Mouse (Mus musculus) erythroblast, adult 5-6 weeks (primary cell): Measurements from ENCODE around the gene Ddost. TPM values are rescaled to one million over a fixed set of nuclear protein-coding genes. Genes with fewer than 3 reads are reported as not detected.

Experiments used
- ATAC-seq: replicated peaks from 2 replicates; pipeline ENCODE4 v1.8.0; 2016; ENCODE audit warnings: moderate number of reproducible peaks, mild to moderate bottlenecking, moderate TSS enrichment, inconsistent platforms; ENCODE audit not compliant: poor library complexity, low FRiP score, severe bottlenecking
- total RNA-seq, 2 experiments: library from RNA; stranded (forward) in 1 of 2; stranded (reverse) in 1 of 2; fragments of 150-400 nt in 1 of 2; fragments of 200-764, 138-1000 nt in 1 of 2; gene quantifications; 2 replicates each; pipeline versions ENCODE4 v1.2.3 to v1.2.4; 2015 to 2017; ENCODE audit warnings: low replicate concordance in 2 of 2

Ddost gene
- 48.2 and 52.5 TPM in 2 replicates for total RNA-seq (2015; ENCODE audit: low replicate concordance)
- 27.2 and 36.8 TPM in 2 replicates for total RNA-seq (2017; ENCODE audit: low replicate concordance)

DNA sequence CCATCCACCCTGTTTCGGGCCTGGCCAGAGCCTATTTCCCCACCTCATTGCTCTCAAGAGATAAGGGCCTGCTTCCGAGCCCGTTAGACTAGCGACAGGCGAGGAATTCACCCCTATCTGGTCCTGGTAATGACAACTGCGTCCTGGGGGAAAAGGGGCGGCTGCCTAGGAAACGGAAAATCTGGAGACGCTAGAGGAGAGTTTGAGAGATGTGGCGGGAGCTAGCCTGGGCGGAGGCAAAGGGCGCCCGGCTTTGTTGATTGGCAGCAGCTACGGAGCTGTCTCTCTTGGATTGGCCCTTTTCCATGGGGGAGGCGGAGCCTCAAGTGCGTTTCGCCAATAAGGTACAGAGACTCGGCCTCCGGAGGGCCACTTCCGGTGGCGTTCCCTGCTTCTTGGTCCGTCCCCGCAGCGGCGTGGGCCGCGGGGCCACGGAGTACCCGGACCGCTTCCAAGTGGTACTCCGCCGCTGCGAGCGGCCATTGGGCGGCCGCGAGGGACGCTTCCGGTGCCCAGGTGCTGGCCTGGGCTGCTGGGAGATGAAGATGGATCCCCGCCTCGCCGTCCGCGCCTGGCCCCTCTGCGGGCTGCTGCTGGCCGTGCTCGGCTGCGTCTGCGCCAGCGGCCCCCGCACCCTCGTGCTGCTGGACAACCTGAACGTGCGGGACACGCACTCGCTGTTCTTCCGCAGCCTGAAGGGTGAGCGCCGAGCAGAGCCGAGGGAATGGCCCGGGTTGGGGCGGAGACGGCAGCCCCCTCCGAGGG lies at the start of gene Ddost:
Gene Ddost, plus strand, starts transcription at position 391 of the 765 bp plus-strand sequence.
- ATAC-seq: peak; percentile 96

DNA sequence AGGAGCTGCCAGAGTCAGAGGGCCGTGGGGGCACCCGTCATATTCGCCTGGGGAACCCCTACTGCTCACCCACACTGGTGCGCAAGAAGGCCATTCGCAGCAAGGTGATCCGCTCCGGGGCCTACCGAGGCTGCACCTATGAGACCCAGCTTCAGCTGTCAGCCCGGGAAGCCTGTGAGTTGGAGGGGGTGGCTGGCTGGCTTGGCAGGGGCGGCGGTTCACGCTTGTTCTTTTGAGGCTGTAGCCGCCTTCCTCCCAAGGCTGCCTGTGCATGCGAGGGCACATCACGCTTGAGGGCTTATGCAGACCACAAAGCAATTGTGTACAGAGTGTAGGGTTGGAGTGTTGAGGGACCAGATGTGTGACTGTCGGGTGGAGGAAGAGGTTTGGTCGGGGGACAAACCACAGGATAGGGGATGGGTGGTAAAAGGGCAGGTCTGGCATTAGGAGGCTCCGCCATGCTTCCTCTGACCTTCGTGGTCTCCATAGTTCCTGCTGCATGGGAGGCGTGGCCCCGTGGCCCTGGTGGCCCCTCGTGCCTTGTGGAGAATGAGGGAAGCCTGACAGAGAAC lies 47.3 kb upstream of the Ddost start:
- ATAC-seq: no peak

DNA sequence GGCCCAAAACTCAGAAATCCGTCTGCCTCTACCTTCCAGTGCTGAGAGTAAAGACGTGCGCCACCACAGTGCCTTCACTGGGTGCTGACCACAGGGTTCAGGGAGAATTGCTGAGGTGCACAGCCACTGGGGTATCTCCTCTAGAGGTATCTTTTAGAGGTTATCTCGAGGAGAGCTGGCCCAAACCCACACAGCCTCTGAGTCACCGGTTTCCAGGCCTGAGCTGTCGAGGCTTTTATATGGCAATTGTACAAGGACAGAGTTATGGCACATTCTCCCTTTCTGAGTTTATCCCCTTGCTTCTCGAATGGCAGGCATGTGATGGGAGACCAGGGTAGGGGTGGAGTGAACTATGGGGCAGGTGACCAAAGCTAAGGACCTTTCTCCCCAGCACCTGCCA lies 45.9 kb upstream of the Ddost start:
- ATAC-seq: no peak

DNA sequence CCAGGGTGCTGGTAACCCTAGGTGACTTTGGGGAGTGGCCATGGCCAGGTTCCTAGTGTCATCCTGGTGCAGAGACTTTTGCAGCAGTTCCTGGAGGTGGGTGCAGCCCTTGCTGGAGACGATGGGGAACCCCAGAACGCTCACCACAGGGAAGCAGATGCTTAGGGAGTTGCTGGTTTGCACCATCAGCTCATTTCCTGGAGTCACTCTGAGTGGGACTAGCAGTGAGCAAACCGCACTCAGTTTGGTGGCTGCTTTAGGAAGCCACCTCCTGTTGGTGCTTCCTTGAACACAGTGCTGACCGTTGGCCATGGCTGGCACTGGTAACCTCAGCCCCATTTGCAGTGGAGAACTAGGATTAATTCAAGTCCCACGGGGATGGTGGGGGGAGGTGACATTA lies 45.0 kb upstream of the Ddost start:
- no peak for ATAC-seq

DNA sequence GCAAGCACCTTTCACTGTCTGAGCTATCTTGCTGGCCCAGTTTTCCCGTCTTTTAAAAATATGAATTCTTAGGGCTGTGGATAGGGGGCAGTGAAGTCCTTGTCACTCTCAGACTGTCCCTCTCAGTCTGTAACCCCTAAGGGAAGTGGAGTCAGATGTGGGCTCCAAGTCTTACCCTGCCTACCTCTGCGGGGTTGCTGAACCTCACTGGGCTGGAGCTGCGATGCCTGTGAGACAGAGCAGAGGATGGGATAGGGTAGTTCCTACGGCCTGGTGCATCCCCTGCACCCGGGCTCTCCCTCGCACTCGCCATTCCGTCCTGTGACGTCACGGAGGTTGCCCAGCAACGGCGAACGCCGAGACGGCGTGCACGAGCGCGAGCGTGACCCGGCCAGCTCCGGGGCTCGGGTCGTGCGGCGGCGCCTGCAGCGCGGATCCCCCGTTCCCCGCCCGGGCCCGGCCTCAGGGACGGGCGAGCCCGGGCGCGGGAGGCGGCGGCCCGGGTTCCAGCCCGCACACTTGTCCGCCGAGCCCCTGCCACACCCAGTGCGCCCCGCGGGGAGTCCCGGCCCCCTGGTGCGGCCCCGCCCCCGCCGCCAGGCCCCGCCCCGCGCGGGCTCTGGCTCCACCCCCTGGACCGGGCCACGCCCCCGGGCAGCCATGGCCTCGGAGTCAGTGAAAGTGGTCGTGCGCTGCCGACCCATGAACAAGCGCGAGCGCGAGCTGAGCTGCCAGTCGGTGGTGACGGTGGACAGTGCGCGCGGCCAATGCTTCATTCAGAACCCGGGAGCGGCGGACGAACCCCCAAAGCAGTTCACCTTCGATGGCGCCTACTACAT lies 42.5 kb upstream of the Ddost start:
- peak; percentile 51 for ATAC-seq

DNA sequence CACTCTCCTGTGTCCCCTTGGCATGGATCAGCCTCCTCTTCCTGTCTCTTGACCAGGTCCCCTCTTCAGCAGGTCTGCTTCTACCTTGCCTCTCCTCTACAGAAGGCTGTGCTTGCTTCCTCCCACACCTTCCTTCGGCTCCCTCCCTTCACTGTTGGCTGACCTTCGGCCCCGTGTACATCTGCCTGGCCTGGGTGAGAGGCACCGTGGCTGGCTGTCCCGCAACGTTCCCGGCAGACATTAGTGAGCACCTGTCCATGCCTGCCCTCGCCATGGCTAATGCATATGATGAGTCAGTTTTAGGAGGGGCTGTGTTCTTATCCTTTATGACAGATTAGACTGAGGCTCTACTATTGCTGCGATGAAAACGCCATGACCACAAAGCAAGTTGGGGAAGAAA lies 36.7 kb upstream of the Ddost start:
- ATAC-seq: no peak

DNA sequence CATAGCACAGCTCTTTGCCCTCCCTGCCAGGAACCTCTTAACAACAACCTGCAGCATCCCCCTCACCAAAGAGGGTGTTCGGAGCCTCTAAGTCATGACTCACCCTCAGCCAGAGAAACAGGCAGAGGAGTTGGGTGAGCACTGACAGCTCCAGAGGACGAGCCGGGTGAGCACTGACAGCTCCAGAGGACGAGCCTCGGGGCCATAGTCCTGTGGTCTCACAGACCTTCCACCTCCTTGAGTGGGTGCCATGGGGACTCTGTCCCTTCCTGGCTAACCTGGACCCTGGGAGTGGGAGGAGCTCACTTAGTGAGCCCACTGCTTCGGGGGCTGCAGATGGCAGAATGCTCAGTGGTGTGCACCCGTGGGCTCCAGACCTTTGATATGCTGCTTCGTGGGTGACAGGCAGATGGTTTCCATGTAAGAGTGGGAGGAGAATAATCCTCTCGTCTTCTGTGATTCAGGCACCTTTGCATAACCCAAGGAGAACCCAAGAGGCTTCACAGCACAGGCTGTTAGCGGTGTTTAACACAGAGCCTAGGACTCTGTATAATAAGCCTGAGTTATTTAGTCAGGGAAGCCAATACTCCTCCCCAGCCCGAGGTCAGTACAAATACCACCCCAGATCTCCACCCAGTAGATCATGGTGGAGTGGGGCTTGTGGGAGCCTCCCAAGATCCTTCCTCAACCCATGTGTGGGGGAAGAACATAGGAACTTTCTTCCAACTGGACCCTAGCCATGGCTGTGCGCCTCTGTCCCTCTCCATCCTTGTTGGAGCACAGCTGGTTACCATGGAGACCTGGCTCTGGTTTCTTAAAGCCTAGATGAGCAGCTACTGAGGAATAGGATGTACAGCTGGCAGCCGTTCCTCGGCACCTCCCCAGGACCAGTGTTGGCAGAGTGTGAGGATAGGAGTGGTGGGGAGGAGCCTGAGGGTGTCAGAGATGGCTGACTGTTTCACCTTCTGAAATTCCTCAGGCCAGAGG lies 32.2 kb upstream of the Ddost start:
- no peak for ATAC-seq

DNA sequence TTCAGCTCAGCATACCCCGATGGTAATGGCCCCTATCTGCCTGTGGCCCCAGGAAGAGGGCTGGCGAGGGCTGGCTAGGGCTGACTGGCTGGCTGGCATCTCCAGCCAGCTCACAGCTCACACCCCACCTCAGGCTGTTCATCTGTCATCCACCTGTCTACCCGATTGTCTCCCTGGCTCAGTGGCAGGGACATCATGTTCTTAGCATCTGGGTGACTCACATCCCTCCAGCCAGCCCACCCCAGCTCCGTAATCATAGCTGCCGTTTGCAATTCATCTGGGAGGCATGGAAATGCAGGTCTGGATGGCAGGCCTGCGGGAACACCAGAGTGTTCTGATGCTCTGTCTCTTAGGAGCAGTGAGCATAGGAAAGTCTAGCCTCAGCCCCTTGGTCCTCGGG lies 26.2 kb upstream of the Ddost start:
- no peak for ATAC-seq

DNA sequence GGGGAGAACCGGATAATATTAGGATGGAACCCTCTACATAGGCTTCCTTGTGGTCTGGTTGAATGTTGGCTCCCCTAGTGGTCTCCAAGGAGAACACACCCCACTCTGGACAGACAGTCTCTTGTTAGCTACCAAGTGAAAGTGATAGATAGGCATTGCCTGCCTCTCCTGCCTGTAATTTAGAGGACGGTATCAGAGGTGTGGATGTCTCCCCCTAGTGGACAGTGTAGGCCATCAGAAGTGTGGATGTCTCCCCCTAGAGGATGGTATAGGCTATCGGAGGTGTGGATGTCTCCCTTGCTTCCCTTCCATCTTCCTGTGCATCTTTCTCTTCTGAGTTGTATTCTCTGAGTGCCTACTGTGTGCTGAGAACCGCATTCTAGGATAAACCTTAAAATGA lies 21.7 kb upstream of the Ddost start:
- ATAC-seq: peak; percentile 91

DNA sequence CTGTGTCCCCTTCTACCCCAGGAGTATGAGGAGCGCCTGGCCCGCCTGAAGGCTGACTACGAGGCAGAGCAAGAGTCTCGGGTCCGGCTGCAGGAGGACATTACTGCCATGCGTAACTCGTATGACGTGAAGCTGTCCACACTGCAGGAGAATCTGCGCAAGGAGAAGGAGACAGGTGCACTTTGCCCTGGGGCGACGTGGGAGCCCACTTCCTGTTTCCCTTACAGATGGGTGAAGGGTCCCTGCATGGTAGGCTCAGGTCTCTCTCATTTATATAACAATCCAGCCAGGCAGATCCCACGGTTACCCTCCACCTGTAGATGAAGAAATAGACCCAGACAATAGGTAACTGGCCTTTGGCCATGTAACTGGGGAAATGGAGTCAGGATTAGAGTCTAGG lies 18.1 kb upstream of the Ddost start:
- no peak for ATAC-seq

DNA sequence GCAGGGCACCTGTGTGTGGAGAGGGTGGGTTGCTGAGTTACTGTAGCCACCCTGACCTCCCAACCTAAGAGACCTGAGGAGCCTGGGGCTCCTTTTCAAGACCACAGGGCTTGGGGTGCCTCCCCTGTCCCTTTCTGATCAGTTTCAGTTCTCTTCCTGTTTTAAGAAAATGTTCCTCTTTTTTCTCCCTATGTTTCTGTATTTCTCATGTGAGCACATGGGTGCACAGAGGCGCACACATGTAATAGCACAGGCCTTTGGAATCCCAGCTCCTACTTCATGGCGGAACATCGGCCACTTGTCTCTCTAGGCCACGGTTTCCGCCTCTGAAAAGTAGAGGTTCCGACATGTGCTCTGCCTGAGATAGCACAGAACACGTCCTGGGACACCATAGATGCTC lies 15.8 kb upstream of the Ddost start:
- ATAC-seq: no peak

DNA sequence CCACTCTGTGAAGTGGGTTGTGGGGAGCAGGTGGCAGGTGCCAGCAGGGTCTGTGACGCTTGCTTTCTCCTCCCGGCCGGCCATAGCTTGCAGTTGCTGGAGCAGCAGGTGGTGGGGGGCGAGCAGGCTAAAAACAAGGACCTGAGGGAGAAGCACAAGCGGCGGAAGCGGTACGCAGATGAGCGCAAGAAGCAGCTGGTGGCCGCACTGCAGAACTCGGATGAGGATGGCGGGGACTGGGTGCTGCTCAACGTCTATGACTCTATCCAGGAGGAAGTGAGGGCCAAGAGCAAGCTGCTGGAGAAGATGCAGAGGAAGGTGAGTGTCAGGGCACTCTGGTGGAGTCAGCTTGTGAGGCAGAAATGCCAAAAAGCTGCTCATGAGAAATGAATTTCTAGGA lies 12.5 kb upstream of the Ddost start:
- no peak for ATAC-seq

DNA sequence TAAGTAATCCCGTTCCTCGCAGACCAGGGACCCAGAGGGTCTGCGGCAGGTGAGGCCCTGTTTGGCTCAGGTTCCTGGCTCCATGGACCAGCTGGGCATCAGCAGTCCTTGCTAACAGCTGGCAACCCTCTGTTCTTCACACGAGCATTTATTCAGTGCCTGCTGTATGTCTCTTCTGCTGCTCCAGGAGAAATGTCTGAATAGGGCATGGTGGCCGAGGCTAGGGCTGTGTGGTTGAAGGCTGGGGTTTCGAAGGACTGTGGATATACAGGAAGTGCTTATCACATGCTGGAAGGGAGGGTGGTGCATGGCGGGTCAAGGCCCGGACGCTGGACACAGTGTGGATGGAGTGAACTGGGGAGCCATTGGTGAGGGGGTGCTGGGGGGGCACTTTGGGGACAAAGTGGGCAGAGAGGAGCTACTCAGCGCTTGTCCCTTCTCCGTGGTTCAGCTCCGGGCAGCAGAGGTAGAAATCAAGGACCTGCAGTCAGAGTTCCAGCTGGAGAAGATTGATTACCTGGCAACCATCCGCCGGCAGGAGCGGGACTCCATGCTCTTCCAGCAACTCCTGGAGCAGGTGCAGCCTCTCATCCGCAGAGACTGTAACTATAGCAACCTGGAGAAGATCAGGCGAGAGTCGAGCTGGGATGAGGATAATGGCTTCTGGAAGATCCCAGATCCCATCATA lies 11.1 kb upstream of the Ddost start:
- ATAC-seq: no peak

DNA sequence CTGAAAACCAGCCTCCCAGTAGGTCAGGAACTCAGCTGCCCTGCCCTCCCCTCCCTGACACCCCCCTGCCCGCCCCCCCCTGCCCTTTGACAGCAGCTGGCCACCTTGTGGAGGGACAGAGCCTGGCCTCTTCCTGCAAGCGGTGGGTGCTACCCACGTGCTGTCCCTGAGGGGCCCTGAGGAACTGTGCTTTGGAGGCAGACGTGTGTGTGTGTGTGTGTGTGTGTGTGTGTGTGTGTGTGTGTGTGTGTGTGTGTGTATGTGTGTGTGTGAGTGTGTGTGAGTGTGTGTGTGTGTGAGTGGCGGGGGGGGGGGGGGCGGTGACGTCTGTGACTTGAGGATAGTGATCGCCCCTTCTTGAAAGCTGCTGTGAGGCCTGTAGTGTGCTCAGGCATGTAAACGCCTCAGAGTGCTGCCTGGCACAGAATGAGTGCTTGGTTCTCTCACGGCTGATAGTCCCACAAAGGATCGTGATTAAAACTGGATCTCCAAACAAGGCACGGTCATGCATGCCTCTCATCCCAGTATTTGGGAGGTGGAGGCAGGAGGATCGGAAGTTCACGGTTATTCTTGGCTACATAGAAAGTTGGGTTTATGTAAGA lies 10.5 kb upstream of the Ddost start:
- ATAC-seq: no peak

DNA sequence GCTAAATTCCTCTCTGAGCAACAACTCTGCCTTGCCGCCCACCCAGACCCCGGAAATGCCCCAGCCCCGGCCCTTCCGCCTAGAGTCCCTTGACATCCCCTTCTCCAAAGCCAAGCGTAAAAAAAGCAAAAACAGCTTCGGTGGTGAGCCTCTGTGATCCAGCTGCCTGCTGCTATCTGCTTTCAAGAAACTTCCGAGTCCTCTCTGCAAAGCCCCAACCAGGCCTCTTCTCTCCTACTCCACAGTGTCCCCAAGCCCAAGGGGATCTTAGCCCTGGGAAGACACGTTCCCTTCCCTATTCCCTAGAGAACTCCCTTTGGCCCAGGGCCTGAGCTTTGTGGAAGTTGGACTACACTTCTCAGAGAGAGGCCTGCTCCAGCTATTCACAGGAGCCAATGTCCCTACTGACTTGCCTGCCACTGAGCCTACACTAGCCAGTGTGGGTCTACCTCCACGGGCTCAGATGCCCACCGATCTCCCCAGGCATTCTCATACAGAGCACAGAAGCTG lies 3.2 kb upstream of the Ddost start:
- ATAC-seq: no peak

DNA sequence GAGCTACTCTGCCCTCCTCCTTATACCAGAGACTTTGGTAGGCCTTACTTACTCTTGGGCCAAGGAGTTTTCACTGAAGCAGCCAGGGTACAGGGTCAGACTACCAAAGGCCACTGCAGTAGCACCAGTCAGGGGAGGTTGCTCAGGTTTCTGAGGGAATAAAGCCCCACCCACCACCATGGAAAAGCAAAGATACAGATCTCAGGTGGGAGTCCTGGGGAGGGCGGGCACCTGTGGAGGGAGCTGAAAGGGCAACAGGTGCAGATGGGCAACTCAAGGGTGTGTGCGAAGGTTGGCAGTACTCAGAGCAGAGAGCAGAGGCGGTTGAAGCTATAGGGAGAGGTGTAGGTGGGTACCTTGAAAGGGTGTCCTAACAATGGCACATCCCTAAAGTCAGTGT lies 1.5 kb upstream of the Ddost start:
- ATAC-seq: no peak

DNA sequence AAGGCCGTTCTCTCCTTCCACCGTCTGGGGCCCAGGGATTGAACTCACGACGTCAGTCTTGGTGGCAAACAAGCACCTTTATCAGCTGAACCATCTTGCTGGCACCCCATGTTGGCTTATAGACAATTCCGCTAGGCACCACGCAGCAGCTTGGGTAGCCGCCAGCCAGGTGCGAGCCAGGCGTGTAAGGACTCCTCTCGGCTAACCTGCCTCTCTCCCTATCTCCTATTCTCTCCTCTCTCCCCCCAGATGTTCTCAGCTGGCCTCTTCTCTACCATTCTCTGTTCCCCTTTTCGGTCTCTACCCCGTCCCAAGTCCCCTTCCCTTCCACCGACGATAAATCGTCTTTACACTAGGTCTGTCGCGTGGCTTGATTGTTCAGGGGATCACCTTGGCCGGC lies 788 bp upstream of the Ddost start:
- ATAC-seq: 0 out of 2 replicates have a peak, but pooled peaks have one; percentile 7

DNA sequence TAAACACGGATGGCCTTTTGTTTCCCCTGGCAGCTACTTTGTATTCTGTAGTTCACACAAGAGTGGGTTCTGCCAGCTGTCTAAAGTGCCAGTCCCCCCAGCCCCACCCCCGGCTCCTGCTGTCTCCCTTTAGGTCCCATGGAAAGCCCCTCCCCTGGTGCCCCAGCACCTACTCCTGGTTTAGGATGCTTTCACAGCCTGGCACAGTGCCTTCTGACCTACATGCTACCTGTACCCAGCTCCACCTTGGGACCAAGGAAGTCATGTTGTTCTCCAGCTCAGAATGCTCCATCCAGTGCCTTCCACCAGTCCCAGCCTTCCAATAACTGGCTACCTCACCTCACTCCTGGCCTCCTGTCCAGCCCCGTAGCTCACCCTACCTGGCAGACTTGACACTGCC lies 2.5 kb downstream of the Ddost start:
- ATAC-seq: no peak
